Mouse (Mus musculus) liver, postnatal 0 days (tissue): ENCODE data around the gene Mal.

Source experiments
- CTCF ChIP-seq: sonication (generic); IDR thresholded peaks from 2 replicates; pipeline ENCODE4 v1.5.1; 2016; ENCODE audit warnings: antibody characterized with exemption, low read depth
- EP300 ChIP-seq: IDR thresholded peaks from 2 replicates; pipeline ENCODE4 v1.6.1; 2016; ENCODE audit warnings: antibody characterized with exemption, low read depth, mild to moderate bottlenecking

- TF ChIP-seq CTCF (no peak), EP300 (no peak)
Observed at GRCm38 (mm10) chr2:127643728-127644704, 12.5 kb downstream of the Mal start.
